Mouse (Mus musculus) megakaryocyte, embryonic 14.5 days (primary cell): Measurements from ENCODE around the gene Nfil3.

ENCODE experiments used
- FLI1 ChIP-seq: IDR thresholded peaks from 2 replicates; pipeline ENCODE4 v1.6.1; 2012; ENCODE audit warnings: low read length, inconsistent platforms, mixed read lengths
- GATA1 ChIP-seq: IDR thresholded peaks from 3 replicates; pipeline ENCODE4 v1.6.1; 2012; ENCODE audit warnings: mixed read lengths, low read length, inconsistent platforms, borderline replicate concordance

GRCm38 (mm10) chr13:53017983-53018382 is 37.1 kb upstream of the Nfil3 start:
- TF ChIP-seq GATA1 (no peak), FLI1 (no peak)
